ENCODE assay signal across 31 mouse cellular contexts in the genomic region with DNA sequence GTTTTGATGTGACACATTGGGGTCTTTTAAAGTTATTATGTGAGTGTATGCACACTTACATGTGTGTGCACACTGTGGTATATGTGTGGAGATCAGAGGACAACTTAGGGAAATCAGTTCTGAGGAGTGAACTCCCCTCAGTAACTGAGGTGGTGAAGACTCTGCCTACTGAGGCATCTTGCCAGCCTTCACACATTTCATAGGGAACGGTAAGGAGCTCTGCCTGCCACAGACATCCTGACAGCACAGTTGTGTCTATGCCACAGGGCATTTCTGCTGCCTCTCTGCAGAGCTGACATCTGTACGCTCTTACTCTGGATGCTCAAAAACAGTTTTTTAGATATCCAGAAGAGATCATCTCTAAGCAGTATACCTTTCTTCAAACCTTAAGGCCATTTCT.
"Had no signal": no experiment of that assay in that cellular context is flagged by ENCODE, and none has a peak within 500 bp of the region (broad histone marks: within the 10 kb centered on the region; RNA-seq: fewer than 3 reads in every experiment).

No protein-coding gene starts in this region.

- DNase-seq: left cerebral cortex, postnatal 4 days; liver; liver, embryonic 13.5 days; liver, postnatal 0 days; lung, adult 18-20 months; lung, adult 2 months; lung, embryonic 14.5 days; lung, postnatal 10 days; lung, postnatal 14 days; lung, postnatal 36 days; lung, postnatal 4 days; midbrain, embryonic 14.5 days had no signal

- H3K27ac ChIP-seq: limb, embryonic 10.5 days; limb, embryonic 12.5 days; limb, embryonic 13.5 days; limb, embryonic 15.5 days; liver, embryonic 12.5 days; liver, embryonic 13.5 days; liver, embryonic 14.5 days; liver, embryonic 15.5 days; lung, embryonic 15.5 days; macrophage; midbrain, embryonic 10.5 days; midbrain, embryonic 12.5 days; midbrain, embryonic 13.5 days; midbrain, embryonic 15.5 days had no signal

- ATAC-seq: liver, embryonic 12.5 days; liver, postnatal 0 days; lung, postnatal 0 days; midbrain, embryonic 13.5 days; midbrain, embryonic 15.5 days; midbrain, embryonic 16.5 days had no signal

- H3K9ac ChIP-seq: limb, embryonic 12.5 days; limb, embryonic 13.5 days; limb, embryonic 15.5 days; liver, embryonic 12.5 days; liver, embryonic 13.5 days; liver, embryonic 14.5 days; liver, embryonic 15.5 days; liver, postnatal 0 days; lung, embryonic 14.5 days; lung, embryonic 15.5 days; midbrain, embryonic 12.5 days; midbrain, embryonic 13.5 days; midbrain, embryonic 15.5 days had no signal

- H3K9me3 ChIP-seq: limb, embryonic 10.5 days; limb, embryonic 12.5 days; limb, embryonic 13.5 days; limb, embryonic 15.5 days; liver, embryonic 12.5 days; liver, embryonic 13.5 days; liver, embryonic 15.5 days; lung, embryonic 15.5 days; megakaryocyte, embryonic 14.5 days; midbrain, embryonic 10.5 days; midbrain, embryonic 12.5 days; midbrain, embryonic 13.5 days; midbrain, embryonic 15.5 days had no signal

- H3K4me1 ChIP-seq: limb, embryonic 10.5 days; limb, embryonic 12.5 days; limb, embryonic 13.5 days; limb, embryonic 15.5 days; lung, embryonic 15.5 days; midbrain, embryonic 12.5 days; midbrain, embryonic 13.5 days; midbrain, embryonic 15.5 days had no signal

- H3K27me3 ChIP-seq: limb, embryonic 12.5 days; limb, embryonic 13.5 days; limb, embryonic 15.5 days; liver, embryonic 12.5 days; liver, embryonic 13.5 days; liver, embryonic 15.5 days; lung, embryonic 15.5 days; megakaryocyte, embryonic 14.5 days; midbrain, embryonic 12.5 days; midbrain, embryonic 13.5 days; midbrain, embryonic 15.5 days had no signal

- H3K4me3 ChIP-seq: limb, embryonic 10.5 days; limb, embryonic 12.5 days; limb, embryonic 13.5 days; limb, embryonic 15.5 days; liver, embryonic 12.5 days; liver, embryonic 13.5 days; liver, embryonic 15.5 days; lung, embryonic 15.5 days; megakaryocyte, embryonic 14.5 days; midbrain, embryonic 10.5 days; midbrain, embryonic 12.5 days; midbrain, embryonic 13.5 days; midbrain, embryonic 15.5 days; myocyte had no signal

- H3K4me2 ChIP-seq: limb, embryonic 12.5 days; limb, embryonic 13.5 days; limb, embryonic 15.5 days; liver, embryonic 11.5 days; liver, embryonic 12.5 days; liver, embryonic 13.5 days; liver, embryonic 15.5 days; lung, embryonic 14.5 days; lung, embryonic 15.5 days; midbrain, embryonic 11.5 days; midbrain, embryonic 12.5 days; midbrain, embryonic 13.5 days; midbrain, embryonic 15.5 days had no signal
